Mouse (Mus musculus): ENCODE measurements around the gene Mical3.

DNA sequence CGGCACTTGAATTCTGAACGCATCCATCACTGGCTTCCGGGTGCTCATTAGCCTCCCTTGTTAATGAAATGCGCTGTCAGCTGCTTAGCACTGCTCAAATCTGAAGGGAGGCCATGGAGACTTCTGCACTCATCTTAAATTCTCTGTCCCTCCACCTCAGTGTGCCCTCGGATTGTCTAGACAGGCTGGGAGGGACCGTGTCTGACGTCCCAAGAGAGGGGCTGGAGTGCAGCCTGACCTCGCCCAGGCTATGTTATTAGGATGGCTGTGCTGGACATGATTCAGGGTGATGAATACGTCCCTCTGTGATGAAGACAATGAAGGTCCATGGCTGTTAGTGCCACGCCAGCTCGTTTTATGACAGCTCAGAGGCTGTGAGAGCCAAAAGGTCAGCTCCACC, 153.8 kb downstream of the Mical3 start:
- no peak for TF ChIP-seq CTCF (IDR thresholded peaks at IDR 0.05; ENCODE audit: control insufficient read depth, insufficient read depth, insufficient read length)
- TF ChIP-seq MYOG (IDR thresholded peaks at IDR 0.05; ENCODE audit: control insufficient read depth, extremely low read depth, insufficient read length), result no peak
- no peak for TF ChIP-seq USF1 (IDR thresholded peaks at IDR 0.05; ENCODE audit: low read depth)
- no peak for TF ChIP-seq MYOD1 (IDR thresholded peaks at IDR 0.05; ENCODE audit: control insufficient read depth, insufficient read length, low read depth)
- TF ChIP-seq MAX (IDR thresholded peaks at IDR 0.05), result no peak
- no peak for TF ChIP-seq CEBPB (IDR thresholded peaks at IDR 0.05; ENCODE audit: low read depth)

Data from C2C12 (cell line).